Mouse (Mus musculus) kidney, postnatal 0 days (tissue): ENCODE data around the gene Abhd8. TPM values are rescaled to one million over a fixed set of nuclear protein-coding genes. Genes with fewer than 3 reads are reported as not detected.
"Not testable (repeated sequence)": the region's sequence is repeated elsewhere in the genome, so short reads cannot be mapped to it uniquely, and the experiment has no call there.

Source experiments
- ATAC-seq: fragments of 200-750 bp; cut with Nextera tagmentation; replicated peaks from 2 replicates; pipeline ENCODE4 v1.8.0; 2017; ENCODE audit warnings: low read depth, moderate number of reproducible peaks, moderate TSS enrichment, moderate library complexity; ENCODE audit not compliant: low FRiP score
- DNase-seq: peaks from one replicate; pipeline ENCODE4 v3.0.0-alpha.2; 2016; ENCODE audit warnings: low spot score
- H3K27ac ChIP-seq: fragments of 300-500 bp; sonication (generic); 2 replicates; pipeline ENCODE4 v1.5.1; 2014; ENCODE audit warnings: mild to moderate bottlenecking
- H3K27me3 ChIP-seq: fragments of 300-500 bp; sonication (generic); 2 replicates; pipeline ENCODE4 v1.6.1; 2014; ENCODE audit warnings: low read length, mixed read lengths; ENCODE audit not compliant: insufficient read depth
- H3K36me3 ChIP-seq: fragments of 300-500 bp; sonication (generic); 2 replicates; pipeline ENCODE4 v1.6.1; 2014; ENCODE audit warnings: low read length, mixed read lengths; ENCODE audit not compliant: insufficient read depth
- H3K4me1 ChIP-seq: fragments of 300-500 bp; sonication (generic); replicated peaks from 2 replicates; pipeline ENCODE4 v1.6.1; 2014; ENCODE audit warnings: antibody characterized with exemption, low read length, mixed read lengths; ENCODE audit not compliant: insufficient read depth
- H3K4me2 ChIP-seq: fragments of 300-500 bp; sonication (generic); 2 replicates; pipeline ENCODE4 v1.6.1; 2014; ENCODE audit warnings: mild to moderate bottlenecking, low read length, moderate library complexity, mixed read lengths
- H3K4me3 ChIP-seq: fragments of 300-500 bp; sonication (generic); replicated peaks from 2 replicates; pipeline ENCODE4 v1.5.1; 2014; ENCODE audit warnings: low read depth, low read length
- H3K9ac ChIP-seq: fragments of 300-500 bp; sonication (generic); 2 replicates; pipeline ENCODE4 v1.6.1; 2014; ENCODE audit warnings: low read depth, low read length
- H3K9me3 ChIP-seq: fragments of 300-500 bp; sonication (generic); replicated peaks from 2 replicates; pipeline ENCODE4 v1.6.1; 2016; ENCODE audit warnings: low read length, inconsistent platforms, mixed read lengths
- CTCF ChIP-seq: IDR thresholded peaks from 2 replicates; pipeline ENCODE4 v1.5.1; 2016; ENCODE audit warnings: antibody characterized with exemption, low read depth, mild to moderate bottlenecking, moderate library complexity
- WGBS: fragments of 180-500 bp; shearing (Covaris S2); extraction: QIAGEN DNeasy Blood & Tissue Kit; methylation state at CpG from one replicate; pipeline ENCODE4 v1.1.7; 2014; 5-methylcytosine and 5-hydroxymethylcytosine counted together
- polyA plus RNA-seq: library from polyadenylated mRNA; unstranded; fragments of >200 nt; fragmentation: Nextera tagmentation; extraction: Ambion mirVana; gene quantifications from 2 replicates; pipeline ENCODE4 v1.2.1, GENCODE M21; 2015

The Abhd8 gene
- polyA plus RNA-seq, 1 experiment from 2014 or later = 38.3 TPM

DNA sequence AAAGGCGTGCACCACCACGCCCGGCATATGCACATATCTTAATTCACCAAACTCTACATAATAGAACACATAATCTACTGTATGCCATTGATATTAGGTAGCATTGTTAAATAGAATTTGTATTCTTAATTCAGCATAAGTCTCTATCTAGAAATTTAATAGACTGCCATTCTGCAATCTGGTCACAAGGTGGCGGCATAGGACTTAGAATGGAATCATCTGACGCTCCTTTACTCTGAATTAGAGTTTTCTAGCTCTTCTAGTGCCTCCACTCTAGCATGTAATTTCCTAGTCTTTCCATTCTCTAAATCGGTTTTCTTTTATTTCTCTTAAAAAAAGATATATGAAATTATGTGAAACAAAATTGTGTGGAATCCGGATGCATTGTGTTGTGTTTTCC is 22.1 kb downstream of the Abhd8 start:
- ATAC-seq = no peak
- Histone ChIP-seq H3K4me3 (no peak overlapping the region), H3K9ac (no peak overlapping the region), H3K9me3 (no peaks in the 10 kb centered on the region), H3K36me3 (no peaks in the 10 kb centered on the region), H3K4me1 (no peaks in the 10 kb centered on the region), H3K4me2 (no peak overlapping the region), H3K27ac (no peak overlapping the region), H3K27me3 (no peaks in the 10 kb centered on the region)
- TF ChIP-seq CTCF = peak; percentile 92
- WGBS = 1% methylated on average over 7 of the region's 7 CpGs
- DNase-seq = peak; percentile 94

DNA sequence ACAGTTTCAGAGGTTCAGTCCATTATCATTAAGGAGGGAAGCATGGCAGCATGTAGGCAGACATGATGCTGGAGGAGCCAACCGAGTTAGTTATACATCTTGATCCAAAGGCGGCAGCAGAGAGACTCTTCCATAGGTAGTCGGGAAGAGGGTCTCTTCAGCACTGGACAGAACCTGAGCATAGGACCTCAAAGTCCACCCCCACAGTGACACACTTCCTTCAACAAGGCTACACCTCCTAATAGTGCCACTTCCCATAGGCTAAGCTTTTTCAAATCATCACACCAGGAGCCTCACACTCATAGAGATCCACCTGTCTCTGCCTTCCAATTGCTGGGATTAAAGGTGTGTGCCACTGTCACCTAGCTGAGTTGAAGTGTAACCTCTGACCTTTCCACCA is 26.4 kb downstream of the Abhd8 start:
- H3K27ac ChIP-seq = no peak overlapping the region
- H3K4me1 ChIP-seq = no peaks in the 10 kb centered on the region
- ATAC-seq = no peak
- H3K27me3 ChIP-seq = no peaks in the 10 kb centered on the region
- 59% methylated on average over 3 of the region's 3 CpGs for WGBS
- H3K4me3 ChIP-seq = no peak overlapping the region
- no peak for DNase-seq
- H3K9ac ChIP-seq = no peak overlapping the region
- no peaks in the 10 kb centered on the region for H3K36me3 ChIP-seq
- H3K9me3 ChIP-seq = 0 out of 2 replicates have a peak, but pooled peaks cover 4% of the 10 kb centered on the region
- no peak for TF ChIP-seq CTCF
- H3K4me2 ChIP-seq = no peak overlapping the region

DNA sequence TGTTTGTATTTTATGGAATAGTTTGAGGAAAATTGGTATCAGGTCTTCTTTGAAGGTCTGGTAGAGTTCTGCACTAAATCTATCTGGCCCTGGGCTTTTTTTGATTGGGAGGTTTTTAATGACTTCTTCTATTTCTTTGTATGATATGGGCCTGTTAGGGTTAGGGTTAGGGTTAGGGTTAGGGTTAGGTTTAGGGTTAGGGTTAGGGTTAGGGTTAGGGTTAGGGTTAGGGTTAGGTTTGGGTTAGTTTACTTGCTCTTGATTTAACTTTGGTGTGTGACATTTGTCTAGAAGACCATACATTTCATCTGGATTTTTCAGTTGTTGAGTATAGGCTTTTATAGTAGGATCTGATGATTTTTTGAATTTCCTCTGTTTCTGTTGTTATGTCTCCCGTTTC is 30.5 kb downstream of the Abhd8 start:
- DNase-seq, H3K9me3 ChIP-seq, H3K4me1 ChIP-seq, H3K27ac ChIP-seq, H3K9ac ChIP-seq, H3K27me3 ChIP-seq, H3K4me3 ChIP-seq, H3K4me2 ChIP-seq, ATAC-seq, H3K36me3 ChIP-seq: not testable (repeated sequence)
- WGBS = 73% methylated on average over 1 of the region's 1 CpGs

DNA sequence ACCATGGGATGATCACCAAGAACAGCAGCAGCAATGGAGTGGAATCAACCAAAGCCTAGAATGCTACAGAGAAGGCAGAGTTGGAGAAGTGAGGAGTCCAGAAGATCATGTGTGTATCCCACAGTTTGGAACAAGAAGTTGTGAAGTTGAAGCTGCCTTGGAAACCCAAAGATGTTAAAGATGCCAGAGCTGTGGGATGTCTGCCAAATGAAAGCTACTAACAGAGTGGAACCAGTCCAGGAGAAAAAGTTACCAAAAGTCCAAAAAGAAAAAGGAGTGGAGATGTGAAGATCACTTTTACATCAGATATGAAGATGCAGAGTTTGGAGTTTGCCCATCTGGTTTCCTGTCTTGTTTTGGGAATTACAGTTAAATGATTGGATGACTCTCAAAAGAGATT is 41.3 kb downstream of the Abhd8 start:
- H3K9ac ChIP-seq = no peak overlapping the region
- no peaks in the 10 kb centered on the region for H3K27me3 ChIP-seq
- H3K9me3 ChIP-seq = no peaks in the 10 kb centered on the region
- no peak for ATAC-seq
- no peak overlapping the region for H3K4me2 ChIP-seq
- no peaks in the 10 kb centered on the region for H3K4me1 ChIP-seq
- no peak overlapping the region for H3K27ac ChIP-seq
- no peak for DNase-seq
- TF ChIP-seq CTCF = no peak
- no peaks in the 10 kb centered on the region for H3K36me3 ChIP-seq
- no peak overlapping the region for H3K4me3 ChIP-seq

DNA sequence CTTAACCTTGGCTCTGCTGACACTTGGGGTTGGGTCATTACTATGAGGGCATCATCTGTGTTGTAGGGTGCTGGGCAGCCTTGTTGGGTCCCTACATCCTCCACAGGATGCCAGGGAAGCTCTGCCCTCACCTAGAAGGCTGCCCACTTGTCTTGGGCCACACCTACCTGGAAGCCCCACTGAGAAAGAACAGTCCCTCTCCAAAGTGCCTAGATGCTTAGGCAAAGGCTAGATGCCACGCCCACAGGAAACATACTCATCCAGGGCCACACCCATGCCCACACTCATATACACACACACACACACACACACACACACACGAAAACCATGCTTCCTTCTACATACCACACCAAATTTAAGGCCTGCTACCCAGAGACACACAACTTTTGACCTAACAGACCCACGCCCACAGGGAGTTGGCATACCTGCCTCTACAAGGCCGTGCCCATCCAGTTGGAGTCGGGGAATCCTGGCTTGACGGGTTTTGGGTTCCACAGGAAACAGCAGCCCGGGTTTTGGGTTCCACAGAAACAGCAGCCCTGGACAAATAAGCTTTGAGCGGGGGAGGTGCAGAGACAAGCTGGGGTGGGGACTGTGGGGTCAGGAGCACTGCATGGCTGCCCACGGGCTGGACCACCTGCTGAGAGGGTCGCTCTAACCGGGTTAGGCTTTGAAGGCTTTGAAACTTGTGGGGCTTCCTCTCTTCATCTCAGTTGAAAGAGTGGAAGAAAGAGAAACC is 51.8 kb downstream of the Abhd8 start:
- Histone ChIP-seq H3K4me2 (no peak overlapping the region), H3K27ac (no peak overlapping the region), H3K27me3 (no peaks in the 10 kb centered on the region), H3K4me3 (no peak overlapping the region), H3K9ac (no peak overlapping the region), H3K36me3 (0 out of 2 replicates have a peak, but pooled peaks cover 4% of the 10 kb centered on the region), H3K9me3 (no peaks in the 10 kb centered on the region), H3K4me1 (no peaks in the 10 kb centered on the region)
- no peak for TF ChIP-seq CTCF
- WGBS = 32% methylated on average over 11 of the region's 11 CpGs
- ATAC-seq (no peak), DNase-seq (no peak)

DNA sequence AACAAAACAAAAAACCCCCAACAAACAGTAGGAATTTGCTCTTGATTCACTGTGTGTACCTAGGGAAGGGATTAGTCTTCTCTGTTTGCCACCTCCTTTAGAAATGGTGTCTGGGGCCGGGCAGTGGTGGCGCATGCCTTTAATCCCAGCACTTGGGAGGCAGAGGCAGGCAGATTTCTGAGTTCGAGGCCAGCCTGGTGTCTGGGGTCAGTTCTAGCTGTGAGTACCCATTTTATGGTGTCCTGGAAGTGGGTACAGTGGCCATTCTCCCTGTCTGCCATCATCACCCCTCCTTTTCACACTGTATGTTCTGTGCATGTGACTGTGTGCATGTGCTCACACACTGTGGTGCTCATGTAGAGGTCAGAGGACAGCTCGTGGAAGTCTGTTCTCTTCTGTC is 55.2 kb downstream of the Abhd8 start:
- Histone ChIP-seq H3K4me3 (no peak overlapping the region), H3K36me3 (0 out of 2 replicates have a peak, but pooled peaks cover 4% of the 10 kb centered on the region), H3K9ac (no peak overlapping the region), H3K27ac (no peak overlapping the region), H3K27me3 (no peaks in the 10 kb centered on the region), H3K4me2 (no peak overlapping the region), H3K9me3 (no peaks in the 10 kb centered on the region), H3K4me1 (peaks cover 7% of the 10 kb centered on the region)
- WGBS = 95% methylated on average over 4 of the region's 4 CpGs
- DNase-seq (no peak), ATAC-seq (no peak)
- no peak for TF ChIP-seq CTCF

DNA sequence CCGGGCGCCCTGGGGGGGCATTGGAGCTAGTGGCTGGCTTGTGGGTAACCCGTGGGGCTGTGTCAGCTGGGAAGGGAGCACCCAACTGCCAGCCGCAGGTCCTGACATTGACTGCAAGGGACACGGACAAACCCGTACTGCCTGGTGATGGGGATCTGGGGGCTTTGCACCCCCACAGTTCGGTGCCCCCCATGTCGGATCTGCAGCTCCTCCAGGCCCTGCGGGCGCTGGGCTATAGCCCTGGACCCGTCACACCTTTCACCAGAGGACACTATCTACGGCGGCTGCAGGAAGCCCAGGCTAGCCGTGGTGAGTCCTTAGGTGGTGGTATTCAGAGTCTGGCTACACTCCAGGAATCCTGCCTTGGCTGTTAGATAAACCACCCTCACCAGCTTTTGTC is 56.0 kb downstream of the Abhd8 start:
- DNase-seq (no peak), ATAC-seq (no peak)
- no peak overlapping the region for H3K27ac ChIP-seq
- H3K27me3 ChIP-seq = no peaks in the 10 kb centered on the region
- H3K36me3 ChIP-seq = 0 out of 2 replicates have a peak, but pooled peaks cover 4% of the 10 kb centered on the region
- H3K4me3 ChIP-seq = no peak overlapping the region
- no peak overlapping the region; the same call in 1 of the 2 replicates for H3K4me2 ChIP-seq
- no peaks in the 10 kb centered on the region for H3K9me3 ChIP-seq
- no peak for TF ChIP-seq CTCF
- 94% methylated on average over 14 of the region's 14 CpGs for WGBS
- H3K9ac ChIP-seq = no peak overlapping the region
- H3K4me1 ChIP-seq = peaks cover 7% of the 10 kb centered on the region

Other genes with a start within 250 kb of the Abhd8 start
- 10.0 and 11.5 TPM in 2 replicates for gene Myo9b, start 190.9 kb downstream of the Abhd8 start, polyA plus RNA-seq
- 21.9 and 25.5 TPM in 2 replicates for gene Haus8, start 190.7 kb downstream of the Abhd8 start, polyA plus RNA-seq
- 129 and 140 TPM in 2 replicates for gene Use1, start 96.8 kb downstream of the Abhd8 start, polyA plus RNA-seq
- gene Ocel1, start 92.4 kb downstream of the Abhd8 start, polyA plus RNA-seq = 8.1 and 8.4 TPM in 2 replicates
- gene Nr2f6, start 81.7 kb downstream of the Abhd8 start, polyA plus RNA-seq = 110 and 138 TPM in 2 replicates
- 18.8 and 20.4 TPM in 2 replicates for gene Ushbp1, start 67.9 kb downstream of the Abhd8 start, polyA plus RNA-seq
- 92.3 and 96.4 TPM in 2 replicates for gene Babam1, start 66.8 kb downstream of the Abhd8 start, polyA plus RNA-seq
- gene Ankle1, start 57.6 kb downstream of the Abhd8 start, polyA plus RNA-seq = 7.9 and 9.2 TPM in 2 replicates
- 242 and 245 TPM in 2 replicates for gene Mrpl34, start 1.3 kb upstream of the Abhd8 start, polyA plus RNA-seq
- 88.0 and 93.7 TPM in 2 replicates for gene Dda1, start 5.5 kb upstream of the Abhd8 start, polyA plus RNA-seq
- gene Ano8, start 22.3 kb upstream of the Abhd8 start, polyA plus RNA-seq = 0.84 and 1.4 TPM in 2 replicates
- 14.5 and 14.6 TPM in 2 replicates for gene Gtpbp3, start 24.4 kb upstream of the Abhd8 start, polyA plus RNA-seq
- gene Plvap, start 48.1 kb upstream of the Abhd8 start, polyA plus RNA-seq = 182 and 208 TPM in 2 replicates
- 0.19 and 0.20 TPM in 2 replicates for gene Ccdc194, start 62.1 kb upstream of the Abhd8 start, polyA plus RNA-seq
- 106 and 124 TPM in 2 replicates for gene Bst2, start 73.8 kb upstream of the Abhd8 start, polyA plus RNA-seq
- gene Mvb12a, start 79.3 kb upstream of the Abhd8 start, polyA plus RNA-seq = 129 and 131 TPM in 2 replicates
- gene Tmem221, start 95.2 kb upstream of the Abhd8 start, polyA plus RNA-seq = 17.1 and 19.1 TPM in 2 replicates
- gene Nxnl1, start 102.9 kb upstream of the Abhd8 start, polyA plus RNA-seq = 0.13 and 0.20 TPM in 2 replicates
- 50.5 and 53.7 TPM in 2 replicates for gene Slc27a1, start 105.2 kb upstream of the Abhd8 start, polyA plus RNA-seq
- 279 and 296 TPM in 2 replicates for gene Pgls, start 128.5 kb upstream of the Abhd8 start, polyA plus RNA-seq
- 2.5 and 2.8 TPM in 2 replicates for gene Fam129c, start 134.0 kb upstream of the Abhd8 start, polyA plus RNA-seq
- gene Colgalt1, start 147.3 kb upstream of the Abhd8 start, polyA plus RNA-seq = 64.1 and 66.2 TPM in 2 replicates
- gene Unc13a, start 208.1 kb upstream of the Abhd8 start, polyA plus RNA-seq = 0.50 and 0.60 TPM in 2 replicates
- gene Jak3, start 212.6 kb upstream of the Abhd8 start, polyA plus RNA-seq = 5.3 TPM in 2 replicates
- gene Insl3, start 225.6 kb upstream of the Abhd8 start, polyA plus RNA-seq = 1.3 TPM in 2 replicates
- 4.3 TPM in 2 replicates for gene B3gnt3, start 238.1 kb upstream of the Abhd8 start, polyA plus RNA-seq